In the genomic region with DNA sequence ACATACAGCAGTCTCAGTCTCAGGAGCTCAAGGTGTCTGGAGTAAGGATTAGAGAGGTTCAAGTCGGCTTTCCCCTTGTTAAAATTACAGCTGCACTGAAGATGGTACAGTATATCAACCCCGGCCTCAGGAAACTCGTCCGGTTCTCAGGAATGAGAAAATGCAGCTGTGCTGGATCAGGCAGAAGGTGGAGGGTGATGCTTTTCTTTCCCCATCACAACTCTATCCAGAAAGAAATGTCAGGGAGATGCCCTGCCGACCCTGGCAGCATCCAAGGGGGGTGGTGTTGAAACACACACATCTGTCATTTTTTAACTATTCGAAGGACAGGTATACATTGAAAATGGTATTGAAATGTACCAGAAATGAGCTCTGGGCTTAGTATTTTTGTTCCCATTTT, we compare ENCODE assay signal across 17 mouse cellular contexts.
DNase-seq lines count a peak whose midpoint lies in the region; ATAC-seq and TF ChIP-seq lines count a peak whose summit lies in the region.
"Had no signal": no experiment of that assay in that cellular context is flagged by ENCODE, and none has a peak within 500 bp of the region (broad histone marks: within the 10 kb centered on the region; RNA-seq: fewer than 3 reads in every experiment).

No protein-coding gene starts in this region.

- no peak for ATAC-seq in kidney, postnatal 0 days (replicated peaks; ENCODE audit: low FRiP score, low read depth)
- ATAC-seq in kidney, embryonic 16.5 days (ENCODE audit: low FRiP score, low TSS enrichment), result no peak
- no peak for ATAC-seq in embryonic facial prominence, embryonic 14.5 days (ENCODE audit: low read depth)
- ATAC-seq in forebrain, embryonic 12.5 days (ENCODE audit: low FRiP score), result no peak
- ATAC-seq: intestine, embryonic 15.5 days had no signal

- 35% methylated on average over 6 of the region's 6 CpGs for WGBS in heart, adult 2 months
- WGBS in heart, embryonic 10.5 days, result 43% methylated on average over 6 of the region's 6 CpGs
- 25% methylated on average over 6 of the region's 6 CpGs for WGBS in kidney, postnatal 0 days
- 24% methylated on average over 6 of the region's 6 CpGs for WGBS in kidney, embryonic 16.5 days
- WGBS in embryonic facial prominence, embryonic 14.5 days, result 26% methylated on average over 6 of the region's 6 CpGs
- 64% methylated on average over 6 of the region's 6 CpGs for WGBS in forebrain, embryonic 12.5 days

- no peak overlapping the region for H3K4me3 ChIP-seq in heart, adult 2 months
- no peak overlapping the region for H3K4me3 ChIP-seq in heart, embryonic 10.5 days
- no peak overlapping the region for H3K4me3 ChIP-seq in kidney, postnatal 0 days (replicated peaks; ENCODE audit: low read depth, low read length)
- no peak overlapping the region for H3K4me3 ChIP-seq in kidney, embryonic 16.5 days (ENCODE audit: low read length)
- no peak overlapping the region for H3K4me3 ChIP-seq in embryonic facial prominence, embryonic 14.5 days (ENCODE audit: low read depth, low read length)
- no peak overlapping the region for H3K4me3 ChIP-seq in forebrain, embryonic 12.5 days (replicated peaks)
- H3K4me3 ChIP-seq: heart, embryonic 15.5 days; intestine, embryonic 15.5 days; midbrain, embryonic 12.5 days had no signal

- DNase-seq in heart, adult 2 months, result peak; percentile 10 to 27
- DNase-seq in heart, embryonic 10.5 days (ENCODE audit: low spot score), result no peak
- DNase-seq in kidney, postnatal 0 days (ENCODE audit: low spot score), result peak; percentile 25
- peak; percentile 19 for DNase-seq in embryonic facial prominence, embryonic 14.5 days (ENCODE audit: low spot score)
- peak; percentile 27 to 30 for DNase-seq in heart, postnatal 10 days
- DNase-seq: cerebellum, adult 8-10 months; kidney, postnatal 25 days; left cerebral cortex, postnatal 4 days; right cerebral cortex, postnatal 25 days; thymus, postnatal 36 days had no signal

- H3K4me1 ChIP-seq in heart, adult 2 months (ENCODE audit: control insufficient read depth, insufficient read depth, low read length), result peaks cover 3% of the 10 kb centered on the region; the same call in 1 of the 2 replicates
- H3K4me1 ChIP-seq in heart, embryonic 10.5 days, result peaks cover 14% of the 10 kb centered on the region
- no peaks in the 10 kb centered on the region for H3K4me1 ChIP-seq in kidney, postnatal 0 days (replicated peaks; ENCODE audit: insufficient read depth, low read length)
- H3K4me1 ChIP-seq in kidney, embryonic 16.5 days (ENCODE audit: insufficient read depth, low read length), result 0 out of 2 replicates have a peak, but pooled peaks cover 7% of the 10 kb centered on the region
- peaks cover 8% of the 10 kb centered on the region; the same call in 1 of the 2 replicates for H3K4me1 ChIP-seq in embryonic facial prominence, embryonic 14.5 days (ENCODE audit: control insufficient read depth, insufficient read depth, low read length)
- no peaks in the 10 kb centered on the region for H3K4me1 ChIP-seq in forebrain, embryonic 12.5 days

- H3K36me3 ChIP-seq in heart, adult 2 months (ENCODE audit: control insufficient read depth, insufficient read depth, low read length), result no peaks in the 10 kb centered on the region; the same call in 1 of the 2 replicates
- no peaks in the 10 kb centered on the region for H3K36me3 ChIP-seq in heart, embryonic 10.5 days
- no peaks in the 10 kb centered on the region for H3K36me3 ChIP-seq in kidney, postnatal 0 days (ENCODE audit: insufficient read depth, low read length)
- no peaks in the 10 kb centered on the region for H3K36me3 ChIP-seq in kidney, embryonic 16.5 days (ENCODE audit: insufficient read depth, low read length)
- H3K36me3 ChIP-seq in embryonic facial prominence, embryonic 14.5 days (ENCODE audit: control insufficient read depth, insufficient read depth, low read length), result no peaks in the 10 kb centered on the region
- no peaks in the 10 kb centered on the region for H3K36me3 ChIP-seq in forebrain, embryonic 12.5 days (replicated peaks)
- H3K36me3 ChIP-seq: heart, embryonic 15.5 days; intestine, embryonic 15.5 days; midbrain, embryonic 12.5 days had no signal

- H3K4me2 ChIP-seq in kidney, postnatal 0 days (ENCODE audit: low read length), result no peak overlapping the region
- no peak overlapping the region for H3K4me2 ChIP-seq in kidney, embryonic 16.5 days (replicated peaks; ENCODE audit: low read depth, low read length)
- H3K4me2 ChIP-seq in embryonic facial prominence, embryonic 14.5 days (ENCODE audit: low read depth, low read length), result no peak overlapping the region
- no peak overlapping the region for H3K4me2 ChIP-seq in forebrain, embryonic 12.5 days
- H3K4me2 ChIP-seq: heart, embryonic 15.5 days; hindbrain, embryonic 14.5 days; intestine, embryonic 15.5 days; liver, embryonic 11.5 days; midbrain, embryonic 12.5 days had no signal

- no peak overlapping the region for H3K9ac ChIP-seq in heart, adult 2 months (ENCODE audit: low read depth, low read length)
- H3K9ac ChIP-seq in kidney, postnatal 0 days (ENCODE audit: low read depth, low read length), result no peak overlapping the region
- no peak overlapping the region for H3K9ac ChIP-seq in kidney, embryonic 16.5 days (replicated peaks; ENCODE audit: low read length)
- H3K9ac ChIP-seq in embryonic facial prominence, embryonic 14.5 days (ENCODE audit: low read depth, low read length), result no peak overlapping the region
- H3K9ac ChIP-seq in forebrain, embryonic 12.5 days, result no peak overlapping the region
- H3K9ac ChIP-seq: heart, embryonic 15.5 days; hindbrain, embryonic 14.5 days; intestine, embryonic 15.5 days; midbrain, embryonic 12.5 days had no signal

- no peaks in the 10 kb centered on the region for H3K9me3 ChIP-seq in heart, embryonic 10.5 days
- no peaks in the 10 kb centered on the region for H3K9me3 ChIP-seq in kidney, postnatal 0 days (replicated peaks; ENCODE audit: low read length)
- H3K9me3 ChIP-seq in kidney, embryonic 16.5 days (ENCODE audit: low read length), result no peaks in the 10 kb centered on the region
- H3K9me3 ChIP-seq in embryonic facial prominence, embryonic 14.5 days (ENCODE audit: control insufficient read depth, low read length), result no peaks in the 10 kb centered on the region
- H3K9me3 ChIP-seq in forebrain, embryonic 12.5 days, result no peaks in the 10 kb centered on the region
- H3K9me3 ChIP-seq: heart, embryonic 15.5 days; intestine, embryonic 15.5 days; midbrain, embryonic 12.5 days had no signal

- intact Hi-C loops in heart, adult 2 months (cut with DNase I), result no loop called here
- intact Hi-C loops in heart, postnatal 10 days (cut with DNase I), result no loop called here

- H3K79me2 ChIP-seq in heart, adult 2 months (replicated peaks; ENCODE audit: control insufficient read depth, insufficient read depth, low read length), result no peaks in the 10 kb centered on the region

- no peak for TF ChIP-seq CTCF in heart, adult 2 months (IDR thresholded peaks at IDR 0.05)
- TF ChIP-seq CTCF in kidney, postnatal 0 days (IDR thresholded peaks at IDR 0.05; ENCODE audit: low read depth), result no peak

- H3K27me3 ChIP-seq in heart, adult 2 months (ENCODE audit: control insufficient read depth, insufficient read depth, low read length), result no peaks in the 10 kb centered on the region
- no peaks in the 10 kb centered on the region for H3K27me3 ChIP-seq in heart, embryonic 10.5 days (ENCODE audit: insufficient read depth, poor library complexity, severe bottlenecking)
- H3K27me3 ChIP-seq in kidney, postnatal 0 days (ENCODE audit: insufficient read depth, low read length), result no peaks in the 10 kb centered on the region
- no peaks in the 10 kb centered on the region for H3K27me3 ChIP-seq in kidney, embryonic 16.5 days (ENCODE audit: insufficient read depth, low read length)
- no peaks in the 10 kb centered on the region for H3K27me3 ChIP-seq in embryonic facial prominence, embryonic 14.5 days (replicated peaks; ENCODE audit: control insufficient read depth, insufficient read depth, low read length)
- H3K27me3 ChIP-seq in forebrain, embryonic 12.5 days, result no peaks in the 10 kb centered on the region
- H3K27me3 ChIP-seq: heart, embryonic 15.5 days; intestine, embryonic 15.5 days; midbrain, embryonic 12.5 days had no signal

- no peak for TF ChIP-seq EP300 in heart, adult 2 months (IDR thresholded peaks at IDR 0.05; ENCODE audit: insufficient read depth, low read depth, low read length)

- TF ChIP-seq POLR2A in heart, adult 2 months (IDR thresholded peaks at IDR 0.05; ENCODE audit: insufficient read depth, low read depth, low read length), result no peak

- H3K27ac ChIP-seq in heart, adult 2 months, result peak overlapping the region; percentile 40
- no peak overlapping the region for H3K27ac ChIP-seq in heart, embryonic 10.5 days
- H3K27ac ChIP-seq in kidney, postnatal 0 days, result no peak overlapping the region
- H3K27ac ChIP-seq in kidney, embryonic 16.5 days (ENCODE audit: low read length), result no peak overlapping the region
- H3K27ac ChIP-seq in embryonic facial prominence, embryonic 14.5 days (replicated peaks; ENCODE audit: low read depth, low read length), result no peak overlapping the region
- H3K27ac ChIP-seq in forebrain, embryonic 12.5 days, result no peak overlapping the region
- H3K27ac ChIP-seq: heart, embryonic 15.5 days; hindbrain, embryonic 14.5 days; intestine, embryonic 15.5 days; midbrain, embryonic 12.5 days had no signal
